Mouse (Mus musculus) layer of hippocampus, postnatal 10 days (tissue): ENCODE data around the gene Rbfox3. TPM values are rescaled to one million over a fixed set of nuclear protein-coding genes. Genes with fewer than 3 reads are reported as not detected.

Experiments
- DNase-seq, 2 experiments: peaks; one replicate each; pipeline ENCODE4 v3.0.0; 2021; ENCODE audit warnings: low spot score in 2 of 2
- total RNA-seq, 2 experiments: library from RNA; stranded (reverse); gene quantifications; 2 replicates each; pipeline ENCODE4 v1.2.3; 2021

Gene Rbfox3
- total RNA-seq, 2 experiments from 2014 or later, result 205 to 226 TPM

DNA sequence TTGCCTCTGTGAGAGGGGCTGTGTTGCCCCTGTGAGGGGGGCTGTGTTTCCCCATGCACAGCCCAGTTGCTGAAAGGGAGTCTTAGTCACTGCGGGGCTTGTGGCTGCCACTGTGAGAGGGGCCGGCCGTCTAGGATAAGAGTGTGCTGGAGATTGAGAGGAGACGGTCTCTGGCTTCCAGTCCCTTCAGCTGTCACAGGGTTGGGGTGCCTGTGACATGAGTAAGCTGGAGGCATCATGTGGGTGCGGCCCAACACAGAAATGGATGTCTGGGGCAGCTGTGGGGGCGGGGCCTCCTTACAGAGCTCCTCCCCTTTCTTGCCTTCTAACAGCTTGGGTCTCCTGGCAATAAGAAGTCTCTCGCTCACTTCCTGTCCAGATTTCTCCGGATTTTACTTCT lies 182.0 kb downstream of the Rbfox3 start:
- DNase-seq, result no peak

DNA sequence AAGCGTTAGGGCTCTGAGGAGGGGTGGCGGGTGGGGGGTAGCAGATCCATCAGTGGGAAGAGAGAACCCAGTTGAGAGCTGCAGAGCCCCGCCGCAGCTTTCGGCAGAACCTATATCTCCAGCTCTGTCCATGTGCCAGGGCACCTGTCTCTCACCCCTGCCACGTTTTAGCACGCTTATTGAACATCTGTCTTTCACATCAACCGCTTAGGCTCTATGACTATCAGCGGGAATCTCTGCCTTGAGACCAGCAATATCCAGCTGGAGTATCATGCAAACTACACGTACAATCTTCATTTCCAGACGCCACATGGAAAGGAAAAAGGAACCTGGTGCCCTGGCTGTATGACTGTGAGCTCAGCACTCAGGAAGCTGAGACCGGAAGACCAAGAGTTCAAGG lies 182.6 kb downstream of the Rbfox3 start:
- no peak for DNase-seq

DNA sequence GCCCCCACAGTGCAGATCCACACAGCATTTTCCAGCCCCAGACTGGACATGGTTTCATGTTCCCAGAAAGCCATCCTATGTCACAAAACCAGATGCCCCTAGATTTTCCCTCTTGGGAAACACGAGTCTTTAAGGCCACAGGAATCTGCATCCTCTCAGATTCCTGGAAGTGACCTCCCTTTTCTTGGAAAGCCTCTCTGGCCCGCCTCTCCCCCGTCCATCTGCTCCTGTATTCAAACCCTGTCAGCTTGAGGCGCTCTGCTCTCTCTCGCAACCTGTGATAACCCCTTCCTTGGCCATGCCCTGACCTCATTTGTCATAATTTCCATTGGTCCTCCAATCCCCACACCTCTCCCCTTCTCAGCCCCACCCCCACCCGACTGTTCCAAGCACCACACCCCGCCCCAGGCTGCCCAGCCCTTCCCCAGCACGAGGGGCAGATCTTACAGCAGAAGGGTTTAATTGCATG lies 183.3 kb downstream of the Rbfox3 start:
- no peak for DNase-seq

DNA sequence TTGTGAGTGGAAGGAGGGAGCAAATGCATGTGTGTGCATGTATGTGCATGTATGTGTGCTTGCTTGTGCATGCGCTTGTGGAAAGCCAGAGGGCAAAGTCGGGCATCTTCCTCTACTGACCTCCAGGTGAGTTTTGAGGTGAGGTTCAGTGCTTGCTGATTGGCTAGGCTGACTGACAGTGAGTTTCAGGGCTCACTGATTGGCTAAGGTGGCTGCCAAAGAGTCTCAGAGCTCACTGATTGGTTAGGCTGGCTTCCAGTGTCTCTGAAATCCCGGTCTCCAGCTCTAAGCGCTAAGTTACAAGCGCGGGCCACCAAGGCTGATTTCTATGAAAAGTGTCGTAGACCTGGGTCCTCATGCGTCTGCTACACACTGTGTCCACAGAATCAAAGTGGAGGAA lies 185.0 kb downstream of the Rbfox3 start:
- DNase-seq, result no peak

GRCm38 (mm10) chr11:118724423-118724822 lies 187.0 kb downstream of the Rbfox3 start:
- DNase-seq, result no peak

- no peak for DNase-seq
These were observed 188.2 kb downstream of the Rbfox3 start for GRCm38 (mm10) chr11:118723166-118723565.

GRCm38 (mm10) chr11:118721898-118722297 lies 189.5 kb downstream of the Rbfox3 start:
- DNase-seq, result no peak

- no peak for DNase-seq
These were observed 196.5 kb downstream of the Rbfox3 start for GRCm38 (mm10) chr11:118714601-118715524.

DNA sequence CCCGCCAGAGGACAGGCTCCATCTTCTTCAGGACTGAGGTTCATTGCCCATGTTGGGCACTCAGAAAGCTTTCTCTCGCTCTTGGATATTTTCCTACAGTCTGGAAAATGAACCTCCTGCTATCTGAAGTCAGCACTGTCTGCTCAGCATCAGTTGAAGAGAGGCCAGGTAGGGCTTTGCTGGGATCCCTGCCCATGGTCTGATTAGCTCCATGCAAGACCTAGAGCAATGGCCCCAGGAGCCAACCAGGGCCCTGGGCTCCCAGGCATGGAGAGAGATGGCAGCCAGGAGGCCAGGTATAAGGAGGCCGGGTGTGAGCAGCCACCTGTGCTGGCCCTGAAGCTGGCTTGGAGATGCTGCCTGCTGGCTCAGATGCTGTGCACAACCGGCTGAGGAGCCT lies 198.6 kb downstream of the Rbfox3 start:
- no peak for DNase-seq

GRCm38 (mm10) chr11:118712058-118712457 lies 199.3 kb downstream of the Rbfox3 start:
- DNase-seq, result no peak

DNA sequence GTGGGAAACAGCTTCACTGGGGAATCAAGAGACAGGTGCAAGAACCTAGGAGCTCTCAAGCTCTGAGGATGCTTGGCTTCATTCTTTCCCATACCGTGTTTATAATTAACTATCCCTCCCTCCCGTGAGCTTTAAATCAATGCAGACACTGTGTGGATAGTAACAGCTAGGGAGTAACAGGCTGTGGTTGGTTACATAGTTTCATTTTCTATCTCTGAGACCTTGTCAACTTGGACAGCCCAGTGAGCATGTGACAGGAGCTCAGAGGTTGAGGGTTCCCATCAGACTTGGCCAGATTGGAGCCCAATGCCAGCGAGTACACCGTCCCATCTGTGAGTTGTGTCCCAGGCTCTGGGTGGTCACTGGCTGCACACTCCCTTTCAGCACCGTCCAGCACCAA lies 201.4 kb downstream of the Rbfox3 start:
- DNase-seq, result no peak

- no peak for DNase-seq
These were observed 215.0 kb downstream of the Rbfox3 start for GRCm38 (mm10) chr11:118696226-118696930.

GRCm38 (mm10) chr11:118693276-118693675 lies 218.1 kb downstream of the Rbfox3 start:
- DNase-seq, result no peak

DNA sequence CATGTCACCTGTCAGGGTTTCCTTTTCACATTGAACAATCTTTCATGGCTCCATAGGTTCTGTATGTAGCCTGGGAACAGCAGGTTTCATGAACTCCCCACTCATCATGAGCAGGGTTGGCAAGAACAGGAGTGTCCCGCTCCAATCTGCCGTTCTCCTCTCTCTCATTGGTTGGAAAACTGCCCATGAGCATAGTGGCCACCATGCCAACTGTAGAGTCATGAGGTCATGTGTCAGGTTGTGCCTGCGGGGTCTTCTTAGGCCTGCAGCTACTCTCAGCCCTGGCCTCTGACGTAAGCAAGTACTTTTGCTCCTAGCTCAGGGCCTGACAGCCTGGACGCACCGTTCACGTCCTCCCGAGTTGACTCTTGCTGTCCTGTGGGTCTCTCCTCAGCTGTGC lies 221.1 kb downstream of the Rbfox3 start:
- no peak for DNase-seq

DNA sequence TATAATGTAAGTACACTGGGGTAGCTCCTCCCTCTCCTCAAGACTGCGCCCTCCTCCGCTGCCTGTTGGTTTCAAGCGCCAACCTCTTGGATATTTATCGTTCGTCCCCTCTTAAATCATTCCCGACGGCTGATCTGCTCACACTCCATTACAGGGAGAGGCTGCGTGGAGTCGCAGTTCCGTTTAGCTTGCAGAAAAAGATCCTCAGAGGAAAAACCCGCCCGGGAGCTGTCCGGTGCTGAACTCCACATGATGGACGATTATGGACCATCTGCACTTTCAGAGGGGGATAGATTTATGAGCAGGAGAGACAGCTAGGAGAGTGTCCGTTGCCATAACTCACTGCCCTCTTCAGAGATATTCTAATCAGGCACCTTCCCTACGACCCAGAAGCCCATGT lies 226.0 kb downstream of the Rbfox3 start:
- DNase-seq, result peak; percentile 28 to 33

DNA sequence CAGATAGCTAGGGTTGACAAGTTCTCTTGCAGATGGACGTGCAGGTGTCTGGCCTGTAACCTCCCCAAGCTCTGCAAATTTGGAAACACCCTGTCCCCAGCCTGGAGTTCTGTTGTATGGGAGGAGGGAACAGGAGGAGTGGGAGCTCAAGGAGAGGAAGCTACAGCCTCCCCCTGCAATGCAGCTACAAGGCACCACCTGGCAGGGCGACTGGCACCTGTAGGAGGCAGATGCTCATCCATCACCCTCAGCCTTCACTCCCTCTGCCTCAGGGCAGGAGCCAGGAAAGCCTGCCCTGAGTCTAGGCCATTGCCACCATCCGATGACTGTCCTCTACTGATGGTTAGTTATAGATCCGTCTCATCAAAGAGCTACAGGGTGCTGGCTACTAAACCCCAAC lies 226.7 kb downstream of the Rbfox3 start:
- DNase-seq, result no peak

DNA sequence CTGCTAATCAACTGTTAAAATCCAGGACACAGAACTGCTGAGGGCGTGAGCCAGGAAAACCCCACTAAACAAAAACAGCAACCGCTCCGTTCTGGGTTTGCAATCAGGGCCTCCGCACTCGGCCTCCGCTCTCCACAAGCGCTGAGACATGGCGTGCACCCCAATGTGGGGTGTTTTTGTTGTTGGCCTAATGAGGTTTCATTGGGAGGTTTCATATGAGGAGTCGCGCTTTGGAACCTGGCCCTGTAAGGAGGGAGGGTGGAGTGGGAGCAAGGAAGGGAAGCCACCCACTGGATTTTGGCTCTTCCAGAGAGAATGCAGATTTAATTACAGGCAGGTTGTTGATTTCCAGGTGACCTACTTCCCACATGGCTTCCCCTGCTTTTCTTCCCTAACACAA lies 230.7 kb downstream of the Rbfox3 start:
- no peak for DNase-seq

- DNase-seq, result no peak
These were observed 231.5 kb downstream of the Rbfox3 start for GRCm38 (mm10) chr11:118679736-118680410.

DNA sequence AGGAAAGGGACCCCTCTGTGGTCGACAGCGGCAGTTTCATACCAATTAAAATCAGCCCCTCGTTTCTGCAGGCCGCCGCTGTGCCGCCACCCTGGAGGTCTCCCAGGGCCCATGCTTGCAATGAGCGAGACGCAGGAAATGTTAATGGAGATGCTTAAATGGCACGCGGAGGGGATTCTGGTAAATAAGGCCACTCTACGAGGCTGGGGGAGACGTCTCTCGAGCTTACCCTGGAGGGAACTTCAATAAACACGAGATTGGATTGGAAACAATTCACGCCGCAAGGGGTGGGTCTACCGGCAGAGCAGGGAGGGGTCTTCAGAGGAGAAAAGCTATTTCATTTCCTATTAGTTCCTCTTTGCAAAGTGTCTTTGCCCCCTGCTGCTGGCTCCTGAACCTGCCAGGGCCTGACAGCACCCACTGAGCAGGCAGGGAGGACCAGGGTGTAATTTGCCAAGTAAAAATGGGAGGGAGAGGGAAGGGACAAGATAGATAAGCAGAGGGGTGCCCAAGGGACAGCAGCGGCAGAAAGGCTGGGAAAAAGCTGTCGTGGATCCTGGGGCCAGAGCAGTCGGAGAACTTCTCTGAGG lies 232.8 kb downstream of the Rbfox3 start:
- DNase-seq, result no peak

DNA sequence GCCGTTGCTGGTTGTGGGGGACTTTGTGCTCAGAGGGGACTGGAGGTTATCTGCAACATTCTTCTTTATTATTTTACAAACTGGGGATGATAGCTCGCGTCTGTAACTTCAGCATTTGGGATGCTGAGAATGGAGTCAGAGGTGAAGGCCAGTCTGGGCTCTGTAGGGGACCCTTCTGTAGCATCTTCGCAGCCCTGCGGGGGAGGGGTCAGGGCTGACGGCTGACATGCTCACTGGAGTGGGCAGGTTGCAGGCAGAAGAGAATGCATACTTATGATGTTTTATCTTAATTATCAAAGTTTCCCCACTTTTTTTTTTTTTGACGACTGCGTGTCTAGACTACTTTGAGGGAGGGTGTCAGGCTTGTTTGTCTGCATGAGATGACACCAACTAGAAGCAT lies 234.1 kb downstream of the Rbfox3 start:
- DNase-seq, result no peak

DNA sequence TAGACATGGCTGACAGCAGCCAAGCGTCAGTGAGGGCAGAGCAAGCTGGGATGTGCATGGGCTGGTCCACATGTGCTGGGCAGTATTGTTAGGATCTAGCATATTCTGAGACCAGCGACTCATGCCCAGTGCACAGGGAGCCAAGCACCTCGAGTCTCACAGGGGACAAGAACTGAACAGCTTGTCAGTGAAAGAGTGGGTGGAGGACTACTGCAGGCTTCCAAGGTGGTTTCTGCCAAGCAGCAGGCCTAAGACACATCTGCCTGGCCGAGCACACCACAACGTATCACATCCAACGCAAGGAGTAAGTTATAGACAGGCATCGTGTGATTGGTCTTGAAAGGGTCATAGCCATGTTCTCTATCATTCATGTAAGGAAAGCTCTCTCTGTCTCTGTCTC lies 235.0 kb downstream of the Rbfox3 start:
- DNase-seq, result no peak
